Mouse (Mus musculus): ENCODE results near the gene Cdk19.
"Not testable (repeated sequence)": the region's sequence is repeated elsewhere in the genome, so short reads cannot be mapped to it uniquely, and the experiment has no call there.

Cdk19 gene

DNA sequence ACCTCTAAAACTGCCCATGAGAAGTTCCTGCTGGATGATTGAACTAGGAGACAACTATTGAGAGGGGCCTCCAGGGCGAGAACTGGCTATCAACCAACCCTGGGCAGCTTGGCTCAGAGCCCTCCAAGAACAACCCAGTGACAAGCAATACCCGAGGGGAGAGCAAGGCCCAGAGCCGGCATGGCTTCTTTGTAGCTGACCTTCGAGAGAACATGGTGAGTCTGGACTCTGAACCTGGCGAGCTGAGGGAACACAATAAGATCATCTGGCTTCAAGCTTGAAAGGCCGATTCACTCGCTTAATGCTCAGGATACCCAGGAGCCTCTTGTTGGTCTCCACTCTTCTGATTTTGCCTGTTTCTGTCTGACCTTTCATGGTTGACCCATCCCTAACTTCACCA lies 151.8 kb downstream of the Cdk19 start:
- DNase-seq: no peak

DNA sequence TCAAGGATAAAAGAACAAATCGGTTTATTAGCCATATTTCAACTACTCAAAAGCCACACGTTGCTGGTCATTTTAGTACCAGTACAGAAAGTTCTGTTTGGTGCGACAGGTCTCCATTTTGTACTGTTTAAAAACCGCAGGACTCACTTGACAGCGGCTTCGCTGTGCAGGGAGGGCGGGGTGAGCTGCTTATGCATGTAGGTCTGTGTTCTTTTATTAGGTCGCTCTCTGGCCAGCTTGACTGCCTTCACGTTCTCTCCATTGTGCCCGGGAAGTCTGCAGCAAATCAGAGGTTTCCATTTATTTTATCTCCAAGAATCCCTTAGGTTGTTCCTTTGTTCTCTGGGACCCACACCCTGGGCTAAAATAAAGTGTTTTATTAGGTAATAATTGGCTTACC lies 152.4 kb downstream of the Cdk19 start:
- no peak for DNase-seq

DNA sequence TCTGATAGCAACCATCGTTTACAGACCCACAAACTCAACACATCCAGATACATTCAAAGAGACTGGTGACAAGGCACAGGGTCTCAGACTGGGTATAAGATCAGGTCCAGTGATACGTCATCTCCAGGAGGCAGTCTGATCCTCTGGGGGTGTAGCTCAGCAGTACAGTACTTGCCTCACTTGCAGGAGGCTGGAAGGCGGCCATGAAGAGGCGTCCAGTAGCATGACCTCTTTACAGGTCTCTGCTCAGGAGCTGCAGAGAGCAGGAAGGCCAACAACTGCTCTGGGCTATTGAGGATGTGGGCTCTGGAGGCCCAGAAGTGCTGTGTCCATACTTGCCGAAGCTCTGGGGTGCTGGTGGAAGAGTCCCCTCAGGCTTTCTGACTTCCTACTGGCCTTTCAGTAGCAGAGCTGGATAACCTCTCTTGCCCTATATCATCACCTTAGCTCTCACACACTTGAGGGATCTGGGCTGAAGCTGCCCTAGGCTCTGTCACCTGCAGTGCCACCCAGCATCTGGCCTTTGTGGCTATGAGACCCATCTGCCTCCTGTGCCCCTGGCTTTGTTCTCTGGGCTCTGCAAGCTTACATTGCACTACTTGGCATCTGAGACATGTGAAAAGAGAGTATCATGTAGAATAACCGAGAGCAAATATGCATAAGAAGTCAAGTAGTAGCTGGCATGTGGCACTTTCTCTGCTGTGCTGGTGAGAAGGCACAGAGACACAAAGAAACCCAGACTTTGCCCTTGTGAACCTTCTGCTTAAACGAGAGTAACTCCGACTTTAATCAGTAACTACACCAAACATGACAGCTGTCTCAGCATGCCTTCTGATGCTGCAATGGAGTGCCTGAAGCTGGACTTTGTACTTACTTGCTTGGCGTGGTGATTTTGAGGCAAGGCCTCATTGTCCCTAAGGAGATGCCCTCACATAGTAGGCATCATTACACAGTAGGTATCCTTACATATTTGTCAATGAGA lies 155.1 kb downstream of the Cdk19 start:
- no peak for DNase-seq

- no peak for DNase-seq
Measured at GRCm38 (mm10) chr10:40497301-40498041, 158.1 kb downstream of the Cdk19 start.

DNA sequence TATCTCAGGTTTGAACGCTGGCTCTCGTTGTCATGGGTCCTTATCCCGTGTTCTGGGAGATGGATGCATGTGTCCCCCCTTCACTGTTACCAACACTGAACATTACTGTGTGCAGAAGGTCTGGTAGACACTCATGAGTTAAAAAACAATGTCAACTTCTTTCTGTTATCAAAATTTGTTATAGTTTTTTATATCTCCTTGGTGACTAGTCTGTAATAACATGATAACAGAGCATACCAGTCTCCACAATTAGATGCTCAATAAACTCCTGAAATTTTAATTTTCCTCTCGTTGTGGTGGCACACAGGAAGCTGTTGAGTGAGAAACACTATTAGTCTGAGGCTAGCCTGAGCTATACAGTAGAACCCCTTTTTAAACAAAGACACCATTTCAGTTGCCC lies 159.1 kb downstream of the Cdk19 start:
- DNase-seq: no peak

DNA sequence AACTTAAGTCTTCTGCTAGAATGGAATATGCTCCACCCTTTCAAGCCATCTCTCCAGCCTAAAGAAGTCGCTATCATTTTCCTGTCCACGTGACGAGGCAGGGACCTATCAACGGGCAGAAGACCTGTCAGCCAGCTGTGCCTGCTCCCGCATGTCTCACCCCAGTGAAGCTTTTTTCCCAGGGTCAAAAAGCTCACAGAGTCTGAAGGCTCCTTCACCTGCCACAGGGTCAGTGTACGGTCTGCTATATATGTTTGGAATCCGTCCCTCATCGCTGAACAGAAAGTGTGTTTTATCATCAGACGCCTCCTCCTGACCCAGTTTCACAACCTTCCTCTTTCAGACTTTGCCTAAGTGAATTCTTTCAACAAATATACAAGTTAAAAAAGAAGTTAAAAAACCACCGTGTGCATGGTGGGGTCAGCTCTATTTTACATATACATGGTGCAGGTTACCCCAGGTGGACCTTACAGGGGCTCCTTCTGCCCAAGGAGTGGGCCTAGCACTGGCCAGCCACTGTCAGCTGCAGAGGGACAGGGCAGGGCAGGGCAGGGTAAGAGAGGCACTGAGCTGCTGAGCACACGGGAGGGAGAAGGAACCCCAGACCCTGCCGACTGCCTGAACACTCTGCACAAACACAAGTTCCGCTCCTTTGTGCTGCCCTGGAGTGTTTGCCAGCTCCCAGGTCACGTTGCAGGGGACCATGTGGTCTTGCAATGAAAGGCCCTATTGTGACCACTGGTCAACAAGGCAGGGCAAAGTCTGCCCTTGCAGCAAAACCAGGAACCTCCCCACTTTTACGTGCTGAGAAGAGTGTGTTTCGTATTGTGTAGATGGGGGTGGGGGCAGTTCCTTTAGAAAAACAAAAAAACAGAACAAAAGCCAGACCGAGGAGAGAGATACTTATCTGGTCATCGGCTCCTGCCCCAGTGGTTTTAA lies 160.2 kb downstream of the Cdk19 start:
- DNase-seq: peak; percentile 14 to 25

- DNase-seq: no peak
Measured at GRCm38 (mm10) chr10:40500723-40501245, 161.4 kb downstream of the Cdk19 start.

DNA sequence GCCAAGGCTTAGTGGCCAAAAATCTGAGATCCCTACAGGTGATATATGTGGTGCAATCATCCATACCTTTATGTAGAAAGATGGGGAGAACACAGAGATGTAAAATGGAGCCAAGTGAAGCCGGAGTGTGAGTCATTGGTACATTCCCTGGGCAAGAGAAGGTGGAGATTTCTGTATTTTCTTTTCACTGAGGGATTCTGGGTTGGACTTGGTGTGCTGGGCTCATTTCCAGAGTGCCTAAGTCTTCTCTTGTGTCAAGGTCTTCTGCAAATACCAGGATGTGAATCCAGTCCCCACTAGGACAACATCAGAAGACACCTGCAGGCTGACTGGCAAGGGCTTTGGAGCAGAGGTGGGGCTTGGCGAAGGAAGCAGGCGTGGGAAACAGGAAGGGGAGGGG lies 163.4 kb downstream of the Cdk19 start:
- no peak for DNase-seq

GRCm38 (mm10) chr10:40510356-40510755 lies 171.0 kb downstream of the Cdk19 start:
- no peak for DNase-seq

DNA sequence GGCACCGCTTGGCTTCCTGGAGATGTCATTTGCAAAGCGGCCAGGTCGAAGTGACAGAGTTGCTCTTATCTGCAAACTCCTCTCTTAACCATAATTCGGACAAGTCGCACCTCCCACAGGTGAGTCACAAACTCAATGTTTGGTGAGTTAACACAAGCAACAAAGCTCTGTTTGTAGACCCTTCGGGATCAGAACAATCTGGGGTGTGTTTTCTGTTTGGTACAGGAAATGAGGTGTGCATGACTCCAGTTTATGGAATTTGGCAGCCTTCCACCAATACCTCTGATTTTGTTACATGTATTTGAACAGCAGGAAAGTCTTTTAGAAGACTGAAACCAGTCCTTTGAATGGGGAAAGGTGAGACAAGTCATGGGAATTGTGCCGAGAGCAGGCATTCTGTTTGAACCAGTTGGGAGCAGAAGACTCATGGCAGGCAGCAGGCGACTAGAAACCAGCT lies 171.9 kb downstream of the Cdk19 start:
- DNase-seq: no peak

DNA sequence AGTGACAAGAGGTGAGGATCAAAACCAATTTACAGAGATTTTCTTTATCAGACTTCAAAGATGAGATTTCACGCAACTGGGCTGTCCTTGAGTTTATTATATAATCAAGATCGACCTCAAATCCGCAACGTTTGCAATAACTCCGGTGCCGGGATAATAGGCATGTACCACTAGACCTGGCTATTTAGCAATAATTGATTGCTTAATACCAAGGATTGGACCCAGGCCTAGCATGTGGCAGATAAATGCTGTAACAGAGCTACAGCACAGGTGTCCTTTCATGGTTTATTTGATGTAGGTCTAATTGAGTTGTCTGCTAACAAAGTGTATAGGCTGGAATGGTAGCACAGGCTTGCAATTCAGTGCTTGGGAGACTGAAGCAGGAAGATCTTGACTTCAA lies 172.8 kb downstream of the Cdk19 start:
- no peak for DNase-seq

DNA sequence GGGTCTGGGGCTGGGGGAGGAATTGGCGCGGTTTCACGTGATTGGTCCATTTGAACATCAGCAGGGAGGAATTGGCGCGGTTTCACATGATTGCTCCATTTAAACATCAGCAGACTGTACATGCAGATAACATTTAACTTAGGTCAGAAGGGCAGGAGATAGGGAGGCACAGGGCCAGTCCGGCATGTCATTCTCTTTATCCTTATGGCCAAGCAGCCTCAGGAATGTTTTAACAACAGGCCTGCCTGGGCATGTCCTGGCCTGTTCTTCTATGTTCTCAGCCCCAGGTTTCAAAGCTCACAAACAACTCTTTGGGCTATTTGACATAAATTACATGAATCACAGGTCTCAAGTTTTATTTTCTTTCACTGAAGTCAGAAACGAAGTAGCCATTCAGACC lies 173.6 kb downstream of the Cdk19 start:
- DNase-seq: not testable (repeated sequence)

DNA sequence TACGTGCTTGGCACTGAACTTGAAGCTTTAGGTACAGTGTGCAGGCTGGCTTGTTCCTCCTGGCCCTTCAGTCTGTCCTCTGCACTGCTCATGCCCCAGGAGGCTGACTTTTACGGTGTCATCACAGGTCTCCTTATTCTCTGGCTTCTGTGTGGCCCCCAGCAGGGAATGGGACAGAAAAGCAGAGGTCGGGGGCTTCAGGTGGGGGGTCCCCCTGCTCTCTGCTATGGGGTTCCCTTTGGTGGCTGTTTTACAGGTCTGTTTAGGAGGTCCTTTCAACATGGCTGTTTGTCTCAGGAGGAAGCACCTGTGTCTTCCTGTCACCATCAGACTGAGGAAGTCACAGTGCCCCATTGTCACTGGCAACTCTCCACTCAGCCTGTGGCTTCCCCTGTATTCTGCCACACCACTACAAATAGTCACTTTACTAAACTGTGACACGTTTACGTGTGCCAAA lies 175.9 kb downstream of the Cdk19 start:
- no peak for DNase-seq

DNA sequence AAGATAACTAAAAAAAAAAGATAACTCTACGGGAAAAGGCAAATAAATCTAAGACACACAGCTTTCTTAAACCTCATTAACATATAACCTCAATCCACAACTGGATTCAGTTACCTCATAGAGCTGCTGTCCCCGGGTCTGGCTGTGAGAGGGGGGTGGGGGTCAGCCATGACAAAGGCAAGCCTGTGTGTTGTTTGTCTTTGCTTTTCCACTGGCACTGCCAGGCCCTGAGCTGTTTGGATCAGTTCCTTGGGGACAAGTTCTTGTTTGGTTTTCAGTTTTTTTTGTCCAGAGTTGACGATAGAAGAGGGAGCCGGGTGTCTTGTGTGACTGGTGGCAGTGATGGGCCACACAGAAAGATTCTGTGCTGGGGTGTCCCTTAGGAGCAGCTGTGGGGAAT lies 177.1 kb downstream of the Cdk19 start:
- DNase-seq: no peak

DNA sequence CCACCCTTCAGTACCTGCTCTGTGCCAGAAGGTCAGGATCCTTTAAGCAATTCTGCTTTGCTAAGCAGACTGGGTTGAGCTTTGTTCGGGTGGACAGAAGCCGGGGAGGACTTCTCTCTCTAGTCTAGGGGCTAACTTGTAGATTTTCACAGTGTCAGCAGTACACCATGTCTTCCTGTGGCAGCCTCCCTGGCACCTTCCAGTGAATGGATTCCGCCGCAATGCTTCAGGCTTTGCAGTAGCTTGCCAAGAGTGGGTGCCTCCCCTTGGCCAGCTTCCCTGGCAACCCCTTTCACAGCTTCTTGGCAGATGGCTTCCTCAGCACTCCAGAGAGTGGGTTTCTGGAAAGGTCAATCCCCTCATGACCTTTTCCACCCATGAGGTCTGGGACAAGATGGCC lies 180.2 kb downstream of the Cdk19 start:
- DNase-seq: peak; percentile 20 to 22

DNA sequence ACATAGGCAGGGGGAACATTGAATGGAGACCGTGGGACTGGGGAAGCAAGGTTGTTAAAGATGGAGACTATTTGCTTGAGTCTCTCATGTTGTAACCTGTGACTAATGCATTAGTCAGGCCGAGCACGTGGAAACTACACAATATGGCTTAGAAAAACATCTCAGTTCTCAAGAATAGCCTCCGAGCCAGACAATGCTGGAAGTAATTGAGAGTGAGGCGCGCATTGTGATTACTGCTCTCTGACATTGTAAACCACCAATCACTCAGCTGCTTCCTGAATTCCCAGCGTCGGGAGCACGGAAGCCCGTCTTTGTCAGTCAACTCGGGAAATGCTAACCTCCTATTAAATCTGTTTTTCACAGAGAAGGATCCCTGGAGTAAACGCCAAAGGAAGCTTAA lies 182.2 kb downstream of the Cdk19 start:
- no peak for DNase-seq

DNA sequence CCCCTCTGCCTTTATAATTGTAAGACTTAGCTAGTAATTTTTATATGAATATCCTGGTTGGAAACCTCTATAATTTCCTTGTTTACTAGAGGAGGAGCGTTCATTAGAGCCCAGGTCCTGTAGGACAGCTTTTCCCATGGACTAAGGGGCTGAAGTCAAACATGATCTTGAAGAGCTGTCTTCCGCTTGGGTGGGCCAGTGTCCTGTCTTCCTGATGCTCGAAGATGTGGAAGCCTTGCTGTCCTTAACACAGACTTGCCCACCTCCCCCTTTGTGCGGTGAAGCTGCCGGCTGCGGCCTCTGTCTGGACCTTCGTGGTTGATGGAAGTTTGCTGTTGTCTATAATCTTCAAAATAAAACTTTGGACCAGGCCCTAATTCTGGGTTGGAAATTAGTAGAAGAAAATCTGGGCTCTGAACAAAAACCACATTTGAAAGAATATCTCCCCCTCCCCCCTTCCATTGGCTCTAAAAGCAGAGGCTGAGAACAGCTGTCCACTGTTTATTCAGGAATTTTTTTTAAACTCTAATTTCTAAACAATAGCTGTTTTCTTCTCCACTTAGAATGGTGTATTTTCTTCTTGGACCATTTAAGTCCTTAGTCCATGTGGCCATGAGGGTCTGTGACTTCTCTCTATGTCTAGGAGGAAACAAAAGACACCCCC lies 184.1 kb downstream of the Cdk19 start:
- DNase-seq: no peak

DNA sequence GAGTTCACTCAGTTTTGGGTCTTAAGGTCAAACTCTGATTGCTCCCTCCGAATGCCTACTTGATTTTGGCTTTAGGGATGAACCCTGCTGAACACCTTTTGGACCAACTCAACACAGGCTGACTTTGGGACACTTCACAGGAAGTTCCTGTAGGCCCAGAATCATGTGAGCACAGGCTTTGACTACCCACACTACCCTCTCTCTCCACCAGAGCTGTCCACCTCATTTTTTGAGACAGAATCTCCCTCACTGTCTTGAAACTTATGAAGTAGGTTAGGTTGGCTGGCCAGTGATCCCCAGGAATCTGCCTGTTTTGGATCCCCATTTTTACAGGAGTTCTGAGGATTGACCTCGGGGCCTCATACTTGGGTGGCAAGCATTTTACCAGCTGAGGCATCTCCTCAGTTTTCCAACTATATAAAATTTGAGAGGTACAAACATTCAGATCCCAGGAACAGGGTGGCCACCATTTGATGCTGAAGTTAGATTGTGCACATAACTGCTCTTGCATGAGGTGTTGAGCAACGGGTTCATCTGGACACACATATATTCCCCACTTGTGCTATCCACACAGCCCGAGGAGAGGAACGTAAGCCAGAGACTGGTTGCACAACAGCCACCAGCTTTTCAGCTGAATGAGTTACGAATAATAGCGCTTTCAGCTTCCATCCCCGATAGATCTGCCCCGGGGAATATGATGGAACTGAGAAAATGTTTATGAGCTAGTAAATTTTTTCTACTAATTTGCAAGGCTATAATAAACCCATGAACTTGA lies 184.9 kb downstream of the Cdk19 start:
- no peak for DNase-seq

DNA sequence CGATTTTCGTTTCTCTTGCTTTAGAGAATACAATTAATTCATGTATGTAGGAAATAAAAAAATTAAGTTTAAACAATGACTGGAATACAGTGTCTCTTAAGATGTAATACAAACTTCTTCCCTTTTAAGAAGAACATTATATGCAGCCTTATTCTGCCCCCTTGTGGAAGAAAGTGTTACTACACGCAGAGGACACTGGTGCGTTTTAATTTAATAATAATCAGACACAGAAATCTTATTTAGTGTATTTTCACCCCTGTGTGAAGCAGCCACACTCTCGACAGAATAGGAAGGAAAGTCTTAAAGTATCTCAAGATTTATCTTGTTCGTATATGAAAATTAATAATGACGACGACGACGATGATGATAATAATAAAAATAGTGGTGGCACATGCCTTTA lies 185.6 kb downstream of the Cdk19 start:
- peak; percentile 27 to 66 for DNase-seq

- no peak for DNase-seq
Measured at GRCm38 (mm10) chr10:40525616-40526155, 186.3 kb downstream of the Cdk19 start.

DNA sequence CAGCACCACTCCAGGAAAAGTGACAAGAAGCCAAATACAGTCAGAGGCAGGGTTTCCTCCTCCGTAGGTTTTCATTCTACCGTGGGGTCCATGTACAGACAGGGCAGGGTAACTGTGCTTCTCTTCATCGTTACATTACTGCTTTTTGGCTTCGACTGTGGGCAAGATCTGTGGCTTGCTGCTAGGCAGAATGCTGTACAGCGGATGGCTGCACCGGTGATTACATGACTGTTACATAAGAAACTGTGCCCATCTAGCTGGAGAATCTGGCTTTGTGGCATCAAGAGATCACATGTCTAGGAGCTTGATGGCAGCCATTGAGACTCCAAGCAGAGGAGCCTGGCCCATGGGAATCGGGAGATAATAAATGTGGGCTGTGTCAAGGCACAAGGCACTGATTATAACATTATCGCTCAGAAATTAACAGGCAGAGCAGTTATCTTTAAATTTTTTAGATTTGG lies 187.0 kb downstream of the Cdk19 start:
- no peak for DNase-seq

All from cerebellum, postnatal 36 days (tissue).